In the genomic region with DNA sequence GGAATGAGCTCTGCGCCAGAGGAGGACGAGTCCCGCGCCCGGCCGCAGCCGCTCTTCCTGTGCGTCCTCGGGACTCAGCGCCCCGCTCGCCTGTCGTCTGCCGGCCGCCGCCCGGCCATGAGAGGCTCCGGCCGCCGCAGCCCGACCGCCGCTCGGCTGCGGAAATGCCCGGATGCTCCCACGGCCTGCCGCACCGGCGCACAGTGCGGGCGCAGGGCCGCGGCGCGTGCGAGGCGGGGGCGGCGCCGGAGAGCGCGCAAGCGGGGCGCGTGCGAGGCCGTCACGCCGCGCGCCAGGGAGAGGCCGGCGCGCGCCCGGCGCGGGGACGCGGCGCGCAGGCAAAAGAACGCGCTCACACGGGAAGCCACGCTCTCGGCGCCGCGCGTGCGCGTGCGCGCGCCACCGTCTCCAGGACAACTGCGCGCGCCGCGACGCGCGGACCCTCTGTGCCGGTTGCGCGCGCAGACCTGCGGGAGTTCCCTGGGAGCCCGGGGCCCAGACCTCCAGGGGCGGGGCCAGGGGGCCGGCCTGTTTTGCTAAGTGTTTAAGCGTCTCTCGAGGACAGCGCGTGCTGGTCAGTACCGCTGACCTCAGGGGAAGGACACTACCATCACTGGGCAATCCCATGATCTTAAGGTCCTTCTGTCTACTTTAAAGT, we compare ENCODE assay signal across 8 mouse cellular contexts. TPM values are rescaled to one million over a fixed set of nuclear protein-coding genes. Genes with fewer than 3 reads are reported as not detected.
DNase-seq lines count a peak whose midpoint lies in the region; ATAC-seq lines count a peak whose summit lies in the region.

Gene Dmxl2, minus strand, starts transcription at position 174 of the 658 bp plus-strand sequence.

- peaks cover 32% of the 10 kb centered on the region for H3K4me1 ChIP-seq in hindbrain, embryonic 15.5 days (replicated peaks)

- H3K36me3 ChIP-seq in hindbrain, embryonic 15.5 days: no peaks in the 10 kb centered on the region

- peak; percentile 95 for ATAC-seq in hindbrain, embryonic 15.5 days (ENCODE audit: low FRiP score, low read depth)

- peak within 1 kb of the TSS; percentile 67 for H3K4me2 ChIP-seq in hindbrain, embryonic 15.5 days

- peak within 1 kb of the TSS; percentile 68 for H3K4me3 ChIP-seq in hindbrain, embryonic 15.5 days

- under 1% methylated on average over 87 of the region's 99 CpGs for WGBS in hindbrain, embryonic 15.5 days

- H3K9ac ChIP-seq in hindbrain, embryonic 15.5 days: peak within 1 kb of the TSS; percentile 79

- peak; percentile 90 for DNase-seq in R1 (ENCODE audit: low read depth, low spot score)
- DNase-seq in cerebellum, postnatal 10 days: peak; percentile 96
- peak; percentile 80 to 88 for DNase-seq in frontal cortex, postnatal 36 days (ENCODE audit: low spot score in 2 of 2)
- peak; percentile 79 to 87 for DNase-seq in left cerebral cortex, adult 18-20 months (ENCODE audit: low spot score in 2 of 2)
- DNase-seq in lung, postnatal 4 days: peak; percentile 91 to 95
- peak; percentile 97 for DNase-seq in retina, postnatal 1 day
- DNase-seq in urinary bladder, adult 2 months (ENCODE audit: low spot score): peak; percentile 66

- no peaks in the 10 kb centered on the region for H3K27me3 ChIP-seq in hindbrain, embryonic 15.5 days

- H3K27ac ChIP-seq in hindbrain, embryonic 15.5 days (replicated peaks): peak within 1 kb of the TSS; percentile 93

- H3K9me3 ChIP-seq in hindbrain, embryonic 15.5 days: no peaks in the 10 kb centered on the region

RNA-seq across cellular contexts. Expression of gene Dmxl2, which starts in this region (rescaled TPM):
- polyA plus RNA-seq in hindbrain, embryonic 15.5 days (2015; fragmentation: Nextera tagmentation; extraction: Ambion mirVana): 56.0 and 59.9 TPM in 2 replicates
- total RNA-seq in left cerebral cortex, adult 18-20 months (2021): 100 to 1,000 TPM; 198 to 199 TPM
- polyA plus RNA-seq in urinary bladder, adult 2 months (2012; rRNA removed): 6.5 and 8.1 TPM in 2 replicates

Comparison
In these comparisons a context has a peak if more than half of its experiments do, and no peak if none do; other contexts are left out.
1. Peak in every context shown above with its lines: DNase-seq, ATAC-seq, H3K4me3 ChIP-seq and H3K27ac ChIP-seq.